Mouse (Mus musculus): ENCODE measurements around the gene Lrp5.

- TF ChIP-seq POLR2A (IDR thresholded peaks at IDR 0.05; ENCODE audit: borderline replicate concordance, low read depth, low read length) (no peak), CTCF (IDR thresholded peaks at IDR 0.05; ENCODE audit: low read depth, low read length) (no peak)
These were observed 11.7 kb upstream of the Lrp5 start for GRCm38 (mm10) chr19:3698035-3698434.
